Mouse (Mus musculus) G1E-ER4 (cell line): ENCODE data around the gene Ehmt2. TPM values are rescaled to one million over a fixed set of nuclear protein-coding genes. Genes with fewer than 3 reads are reported as not detected.

ENCODE experiments used
- GATA1 ChIP-seq: IDR thresholded peaks from one replicate; pipeline ENCODE4 v1.8.0; 2012; ENCODE audit warnings: low read length, inconsistent platforms
- polyA plus RNA-seq: library from polyadenylated mRNA; stranded (reverse); fragments of >175 nt; gene quantifications from 2 replicates; pipeline ENCODE4 v1.2.3, GENCODE M21; 2012

The Ehmt2 gene
- 352 and 449 TPM in 2 replicates for polyA plus RNA-seq

DNA sequence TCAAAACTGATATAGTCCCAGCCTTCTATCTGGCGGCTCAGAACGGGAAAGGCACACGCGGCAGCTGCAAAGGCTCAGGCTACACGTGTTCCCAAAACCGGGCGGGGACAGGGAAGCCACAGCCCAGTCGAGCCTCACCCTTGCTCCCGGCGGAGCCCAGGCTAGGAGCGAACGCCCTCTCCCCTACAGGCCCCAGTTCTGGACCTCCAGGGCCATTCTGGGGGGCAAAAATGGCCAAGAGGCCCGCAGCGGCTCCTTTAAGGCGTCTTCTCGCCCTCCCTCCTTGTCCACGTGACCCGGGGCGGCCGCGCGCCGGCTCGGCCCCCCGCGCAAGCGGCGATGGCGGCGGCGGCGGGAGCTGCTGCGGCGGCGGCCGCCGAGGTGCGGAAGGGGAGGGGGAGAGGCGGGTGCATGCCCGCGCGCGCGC, at the start of gene Ehmt2, which contains the start of gene C2:
Ehmt2 (plus strand) TSS at position 310 of the 427 bp plus-strand sequence.
C2 (minus strand) TSS at position 106 of the 427 bp plus-strand sequence.
- no peak for TF ChIP-seq GATA1

DNA sequence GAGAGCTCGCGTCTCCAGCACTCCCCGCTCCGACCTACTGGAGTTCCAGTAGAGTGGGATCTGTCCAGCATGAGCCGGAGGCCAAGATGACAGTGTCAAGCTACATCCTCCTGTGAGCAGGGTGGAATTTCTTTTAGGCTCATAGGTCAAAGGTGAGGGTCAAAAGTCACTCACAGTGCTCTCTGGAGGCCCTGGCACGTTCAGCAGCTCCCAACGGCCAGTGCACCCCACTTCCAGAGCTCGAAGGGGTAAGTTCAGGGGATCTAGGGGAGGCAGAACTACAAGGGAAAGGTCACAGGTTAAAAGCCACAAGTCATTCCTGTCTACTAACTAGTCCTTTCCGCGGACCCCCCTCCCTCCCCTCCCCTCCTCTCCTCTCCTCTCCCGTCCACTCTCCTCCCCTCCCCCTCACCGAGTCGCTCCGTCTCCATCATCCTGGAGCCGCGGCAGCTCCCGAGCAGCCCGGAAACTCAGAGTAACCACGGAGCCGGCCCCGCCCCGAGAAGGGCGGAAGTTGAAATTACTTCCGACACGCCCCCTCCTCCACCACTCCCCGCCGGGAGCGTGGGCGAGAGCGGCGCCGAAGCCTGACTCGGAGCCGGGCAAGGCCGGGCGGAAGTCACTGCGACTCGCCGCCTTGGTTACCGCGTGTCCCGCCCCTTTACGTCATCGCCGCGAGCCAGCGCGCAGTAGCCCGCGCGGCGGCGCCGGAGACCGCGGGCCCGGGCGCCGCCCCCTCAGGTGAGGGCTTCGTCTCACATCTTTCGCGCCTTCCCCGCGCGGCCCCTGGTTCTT, 48.4 kb upstream of the Ehmt2 start, which contains the start of the genes Skiv2l and Nelfe:
Skiv2l (minus strand) TSS at position 489 of the 795 bp plus-strand sequence.
Nelfe (plus strand) TSS at position 670 of the 795 bp plus-strand sequence.
- TF ChIP-seq GATA1 = no peak

GRCm38 (mm10) chr17:34850517-34851125, 47.6 kb upstream of the Ehmt2 start:
- no peak for TF ChIP-seq GATA1

- TF ChIP-seq GATA1 = no peak
These were observed 44.8 kb upstream of the Ehmt2 start for GRCm38 (mm10) chr17:34853511-34853910.

- no peak for TF ChIP-seq GATA1
These were observed 43.5 kb upstream of the Ehmt2 start for GRCm38 (mm10) chr17:34854761-34855160.

GRCm38 (mm10) chr17:34855825-34856224, 42.4 kb upstream of the Ehmt2 start:
- TF ChIP-seq GATA1 = no peak

- no peak for TF ChIP-seq GATA1
These were observed 39.6 kb upstream of the Ehmt2 start for GRCm38 (mm10) chr17:34858670-34859069.

DNA sequence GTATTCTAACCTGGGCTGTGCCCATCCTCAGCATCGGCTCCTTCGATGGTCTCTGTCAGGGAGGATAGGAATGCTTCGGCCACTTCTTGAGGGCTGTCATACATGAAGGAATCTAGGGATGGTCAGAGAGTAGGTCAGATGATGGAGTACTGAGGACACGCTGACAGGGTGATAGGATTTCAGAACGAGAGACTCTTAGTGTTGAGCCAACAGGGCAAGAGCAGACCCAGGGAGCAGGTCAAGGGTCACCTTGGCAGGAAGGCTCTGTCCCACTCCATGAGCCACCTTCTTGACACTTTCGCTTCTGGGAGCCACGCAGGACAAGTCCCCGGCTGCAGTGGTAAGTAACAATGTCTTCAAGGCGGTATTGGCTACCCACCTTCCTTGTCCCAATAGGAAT, 37.8 kb upstream of the Ehmt2 start:
- TF ChIP-seq GATA1 = no peak

DNA sequence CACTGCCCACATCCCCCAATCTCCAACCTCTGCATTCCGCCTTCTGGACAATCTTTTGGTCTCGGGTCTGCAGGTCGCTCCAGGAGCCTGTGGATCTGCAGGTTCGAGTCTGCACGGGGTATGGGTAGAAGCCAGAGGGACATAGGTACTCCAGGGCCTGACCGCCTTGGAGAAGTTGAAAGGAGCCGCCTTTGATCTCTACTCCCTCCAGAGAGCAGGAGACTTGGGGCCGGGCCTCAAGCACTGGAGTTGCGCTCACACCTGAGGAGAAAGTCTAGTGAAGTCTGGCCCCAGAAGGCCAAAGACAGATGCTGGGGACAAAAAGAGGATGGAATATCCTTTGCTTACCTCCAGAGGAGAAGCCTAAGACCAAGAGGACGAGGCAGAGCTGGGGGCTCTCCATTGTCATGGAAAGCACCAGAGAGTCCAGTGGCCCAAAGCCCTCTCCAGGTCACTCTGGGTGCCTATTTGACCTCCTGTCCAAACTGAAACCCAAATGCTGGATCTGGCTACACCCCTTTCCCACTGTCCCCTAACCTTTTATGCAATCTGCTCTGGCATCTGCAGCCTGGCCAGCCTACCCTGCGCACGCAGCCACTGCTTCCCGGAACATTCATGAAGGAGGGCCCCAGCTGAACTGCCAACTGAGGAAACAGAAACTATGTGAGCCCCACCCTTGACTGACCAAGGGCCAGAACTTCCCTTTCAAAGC, 36.4 kb upstream of the Ehmt2 start:
- TF ChIP-seq GATA1 = no peak

GRCm38 (mm10) chr17:34862416-34863081, 35.7 kb upstream of the Ehmt2 start, which contains the start of gene Cfb:
Gene Cfb, minus strand, starts transcription at chr17:34862518.
- no peak for TF ChIP-seq GATA1

DNA sequence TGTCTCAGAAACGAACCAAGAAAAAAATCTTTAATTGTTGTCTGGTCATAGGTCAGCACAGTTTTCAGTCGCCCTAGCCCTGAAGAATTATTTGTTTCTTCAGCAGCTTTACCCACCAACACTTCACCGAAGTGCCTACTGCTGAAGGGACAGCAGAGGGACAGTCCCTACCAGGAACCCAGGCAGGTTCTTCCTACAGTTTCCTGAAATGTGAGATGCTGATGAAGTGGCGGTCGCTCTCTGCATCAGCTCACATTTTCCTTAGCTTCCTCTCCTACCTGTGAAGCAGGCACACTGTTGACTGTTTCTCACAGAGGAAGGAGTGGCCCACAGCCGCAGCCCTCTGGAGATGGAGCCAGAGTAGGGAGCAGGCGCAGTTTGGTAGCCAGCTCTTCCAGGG, 32.3 kb upstream of the Ehmt2 start:
- no peak for TF ChIP-seq GATA1

- no peak for TF ChIP-seq GATA1
These were observed 23.9 kb upstream of the Ehmt2 start for GRCm38 (mm10) chr17:34874321-34874720.

- TF ChIP-seq GATA1 = no peak
These were observed 18.9 kb upstream of the Ehmt2 start, which contains the start of gene Zbtb12 for GRCm38 (mm10) chr17:34879336-34879879. Gene Zbtb12, plus strand, starts transcription at chr17:34879483.

DNA sequence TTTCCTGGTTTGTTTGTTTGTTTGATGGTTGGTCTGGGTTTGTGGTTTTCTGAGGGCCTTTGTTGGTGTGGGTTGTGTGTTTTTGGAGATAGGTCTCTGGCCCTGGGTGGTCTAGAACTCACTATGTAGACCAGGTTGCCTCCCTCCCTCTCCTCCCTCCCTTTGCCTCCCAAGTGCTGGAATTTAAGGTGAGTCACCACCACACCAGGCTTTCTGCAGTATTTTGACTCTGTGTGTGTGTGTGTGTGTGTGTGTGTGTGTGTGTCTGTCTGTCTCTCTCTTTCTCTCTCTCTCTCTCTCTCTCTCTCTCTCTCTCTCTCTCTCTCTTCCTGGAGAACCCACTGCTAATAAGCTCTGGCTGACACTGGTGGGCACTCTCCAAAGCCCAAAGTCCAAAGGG, 17.1 kb upstream of the Ehmt2 start:
- no peak for TF ChIP-seq GATA1
